Mouse (Mus musculus): ENCODE results near the gene Mios. TPM values are rescaled to one million over a fixed set of nuclear protein-coding genes. Genes with fewer than 3 reads are reported as not detected.

Mios gene
- total and polyA plus RNA-seq, 3 experiments, result 2.5 to 17.1 (median 13.8) TPM

DNA sequence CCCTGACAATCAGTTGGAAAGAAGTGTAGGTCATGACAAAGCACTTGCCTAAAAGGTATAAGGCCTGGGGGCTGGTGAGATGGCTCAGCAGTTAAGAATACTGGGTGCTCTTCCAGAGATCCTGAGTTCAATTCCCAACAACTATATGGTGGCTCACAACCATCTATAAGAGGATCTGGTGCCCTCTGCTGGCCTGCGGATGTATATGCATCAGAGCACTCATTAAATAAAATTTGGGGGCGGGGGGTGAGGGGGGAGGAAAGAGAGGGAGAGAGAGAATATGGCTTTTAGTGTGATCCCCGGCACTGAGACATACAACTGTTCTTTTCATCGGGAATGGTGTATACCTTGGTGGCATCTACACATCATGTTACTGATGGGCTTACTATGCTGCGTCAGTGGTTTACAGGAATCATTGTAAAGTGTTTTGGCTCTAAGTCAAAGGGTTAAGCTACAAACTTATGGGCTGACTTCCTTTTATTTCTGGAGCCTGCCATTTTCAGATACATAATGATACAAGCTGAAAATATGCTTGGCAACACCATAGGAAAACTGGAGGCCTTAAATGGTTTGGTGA is 69.5 kb downstream of the Mios start:
- no peak for DNase-seq

DNA sequence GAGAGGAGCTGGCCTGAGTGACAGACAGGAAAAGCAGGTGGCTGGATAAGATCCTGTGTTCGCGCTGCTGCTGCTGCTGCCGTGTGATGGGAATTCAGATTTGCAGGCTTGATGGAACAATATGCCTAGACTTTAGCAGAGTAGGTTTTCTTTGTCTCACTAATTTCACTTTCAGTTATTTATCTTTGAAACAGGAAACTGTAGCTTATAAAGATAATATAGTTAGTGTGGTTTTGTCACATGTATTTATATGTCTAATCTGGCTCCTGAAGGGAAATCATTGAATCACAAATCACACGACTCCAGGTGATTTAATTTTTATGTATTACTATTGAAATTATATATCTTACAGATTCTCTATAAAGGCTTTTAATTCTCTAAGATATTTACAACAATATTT is 74.2 kb downstream of the Mios start:
- DNase-seq, result no peak

- DNase-seq, result no peak
These were observed 76.5 kb downstream of the Mios start for GRCm38 (mm10) chr6:8285401-8285960.

Other genes with a start within 250 kb of the Mios start
- 1 to 10 TPM in 1 of 2 experiments, under 1 TPM in 1; 0.86 to 2.0 TPM for gene Col28a1, start 16.6 kb upstream of the Mios start, total RNA-seq (2021)
- 0.12 TPM in 2 replicates for gene Col28a1, start 16.6 kb upstream of the Mios start, polyA plus RNA-seq (2012; rRNA removed)
- gene Rpa3, start 50.0 kb downstream of the Mios start, total RNA-seq (2021), result 10 to 100 TPM in 1 of 2 experiments, 1 to 10 TPM in 1; 9.9 to 18.0 TPM
- 0.17 and 0.25 TPM in 2 replicates for gene Rpa3, start 50.0 kb downstream of the Mios start, polyA plus RNA-seq (2012; rRNA removed)
- gene Umad1, start 50.1 kb downstream of the Mios start, total RNA-seq (2021), result 10 to 100 TPM; 17.2 to 18.4 TPM
- gene Umad1, start 50.1 kb downstream of the Mios start, polyA plus RNA-seq (2012; rRNA removed), result 5.6 and 7.4 TPM in 2 replicates
- 1 to 10 TPM in 1 of 2 experiments, under 1 TPM in 1; 0.75 to 2.7 TPM for gene Gm45062, start 50.2 kb downstream of the Mios start, total RNA-seq (2021)
- gene Gm45062, start 50.2 kb downstream of the Mios start, polyA plus RNA-seq (2012; rRNA removed), result 0.03 and 0.06 TPM in 2 replicates

Data from adrenal gland, adult 2 months (tissue).